Mouse (Mus musculus): ENCODE results near the gene Gpsm2.

GRCm38 (mm10) chr3:108658612-108659011, 63.5 kb downstream of the Gpsm2 start:
- TF ChIP-seq CTCF (IDR thresholded peaks at IDR 0.05) = no peak
- TF ChIP-seq EP300 (IDR thresholded peaks at IDR 0.05; ENCODE audit: insufficient read depth, low read depth, low read length) = no peak
- TF ChIP-seq POLR2A (IDR thresholded peaks at IDR 0.05; ENCODE audit: insufficient read depth, low read depth, low read length) = no peak
